Mouse (Mus musculus): ENCODE measurements around the gene Zfp62. TPM values are rescaled to one million over a fixed set of nuclear protein-coding genes. Genes with fewer than 3 reads are reported as not detected.
A peak's percentile ranks its signal among the peaks of the same experiment; 100 is the strongest.

The Zfp62 gene
- total RNA-seq, 4 experiments from 2014 or later, result 42.5 to 60.7 (median 52.8) TPM

- no peak for DNase-seq (ENCODE audit: low spot score in 2 of 2)
These were observed 842 bp downstream of the Zfp62 start for GRCm38 (mm10) chr11:49203771-49204497.

GRCm38 (mm10) chr11:49205080-49205590, 2.0 kb downstream of the Zfp62 start:
- DNase-seq (ENCODE audit: low spot score in 2 of 2), result no peak

GRCm38 (mm10) chr11:49207495-49207894, 4.4 kb downstream of the Zfp62 start:
- no peak for DNase-seq (ENCODE audit: low spot score in 2 of 2)

GRCm38 (mm10) chr11:49212577-49212976, 9.5 kb downstream of the Zfp62 start:
- DNase-seq (ENCODE audit: low spot score in 2 of 2), result no peak

GRCm38 (mm10) chr11:49213505-49213904, 10.4 kb downstream of the Zfp62 start:
- DNase-seq (ENCODE audit: low spot score in 2 of 2), result no peak

- DNase-seq (ENCODE audit: low spot score in 2 of 2), result no peak
These were observed 16.2 kb downstream of the Zfp62 start for GRCm38 (mm10) chr11:49219271-49219670.

- no peak for DNase-seq (ENCODE audit: low spot score in 2 of 2)
These were observed 21.4 kb downstream of the Zfp62 start for GRCm38 (mm10) chr11:49224455-49224854.

- DNase-seq (ENCODE audit: low spot score in 2 of 2), result no peak
These were observed 29.7 kb downstream of the Zfp62 start for GRCm38 (mm10) chr11:49232781-49233180.

GRCm38 (mm10) chr11:49235459-49236207, 32.5 kb downstream of the Zfp62 start:
- no peak for DNase-seq (ENCODE audit: low spot score in 2 of 2)

- DNase-seq (ENCODE audit: low spot score in 2 of 2), result no peak
These were observed 33.8 kb downstream of the Zfp62 start for GRCm38 (mm10) chr11:49236891-49237290.

- DNase-seq (ENCODE audit: low spot score in 2 of 2), result no peak
These were observed 34.4 kb downstream of the Zfp62 start for GRCm38 (mm10) chr11:49237532-49237931.

GRCm38 (mm10) chr11:49240310-49240709, 37.2 kb downstream of the Zfp62 start:
- no peak for DNase-seq (ENCODE audit: low spot score in 2 of 2)

- DNase-seq (ENCODE audit: low spot score in 2 of 2), result no peak
These were observed 37.8 kb downstream of the Zfp62 start for GRCm38 (mm10) chr11:49240874-49241273.

GRCm38 (mm10) chr11:49241471-49241870, 38.4 kb downstream of the Zfp62 start:
- DNase-seq (ENCODE audit: low spot score in 2 of 2), result no peak

GRCm38 (mm10) chr11:49242944-49243626, 40.0 kb downstream of the Zfp62 start:
- no peak for DNase-seq (ENCODE audit: low spot score in 2 of 2)

GRCm38 (mm10) chr11:49243727-49244594, 40.9 kb downstream of the Zfp62 start, which contains the start of gene Mgat1:
Mgat1 (plus strand) TSS chr11:49244191.
- peak; percentile 88 to 89 for DNase-seq (ENCODE audit: low spot score in 2 of 2)

- no peak for DNase-seq (ENCODE audit: low spot score in 2 of 2)
These were observed 41.5 kb downstream of the Zfp62 start for GRCm38 (mm10) chr11:49244595-49244930.

GRCm38 (mm10) chr11:49245176-49245575, 42.1 kb downstream of the Zfp62 start:
- no peak for DNase-seq (ENCODE audit: low spot score in 2 of 2)

- DNase-seq (ENCODE audit: low spot score in 2 of 2), result no peak
These were observed 42.7 kb downstream of the Zfp62 start for GRCm38 (mm10) chr11:49245634-49246415.

- DNase-seq (ENCODE audit: low spot score in 2 of 2), result no peak
These were observed 43.4 kb downstream of the Zfp62 start for GRCm38 (mm10) chr11:49246523-49246922.
